Mouse (Mus musculus) midbrain, embryonic 14.5 days (tissue): ENCODE measurements around the gene Cd163l1. TPM values are rescaled to one million over a fixed set of nuclear protein-coding genes. Genes with fewer than 3 reads are reported as not detected.
A peak's percentile ranks its signal among the peaks of the same experiment; 100 is the strongest.

Experiments used
- ATAC-seq: fragments of 200-750 bp; cut with Nextera tagmentation; 2 replicates; pipeline ENCODE4 v1.8.0; 2017; ENCODE audit warnings: moderate number of reproducible peaks, moderate library complexity; ENCODE audit not compliant: low FRiP score, low TSS enrichment
- DNase-seq: peaks from one replicate; pipeline ENCODE4 v3.0.0-alpha.2; 2015
- H3K27ac ChIP-seq: fragments of 300-500 bp; sonication (generic); replicated peaks from 2 replicates; pipeline ENCODE4 v1.5.1; 2014; ENCODE audit warnings: mild to moderate bottlenecking, low read depth, low read length, moderate library complexity
- H3K27me3 ChIP-seq: fragments of 300-500 bp; sonication (generic); 2 replicates; pipeline ENCODE4 v1.6.1; 2014; ENCODE audit warnings: low read length, control low read depth, mixed read lengths; ENCODE audit not compliant: control insufficient read depth, insufficient read depth
- H3K36me3 ChIP-seq: fragments of 300-500 bp; sonication (generic); 2 replicates; pipeline ENCODE4 v1.6.1; 2014; ENCODE audit warnings: low read length, control low read depth; ENCODE audit not compliant: control insufficient read depth, insufficient read depth
- H3K4me1 ChIP-seq: fragments of 300-500 bp; sonication (generic); 2 replicates; pipeline ENCODE4 v1.6.1; 2014; ENCODE audit warnings: mild to moderate bottlenecking, antibody characterized with exemption, low read length, control low read depth; ENCODE audit not compliant: control insufficient read depth, insufficient read depth
- H3K4me2 ChIP-seq: fragments of 300-500 bp; sonication (generic); 2 replicates; pipeline ENCODE4 v1.6.1; 2014; ENCODE audit warnings: mild to moderate bottlenecking, low read length, moderate library complexity
- H3K4me3 ChIP-seq: fragments of 300-500 bp; sonication (generic); replicated peaks from 2 replicates; pipeline ENCODE4 v1.5.1; 2014; ENCODE audit warnings: low read depth, low read length
- H3K9ac ChIP-seq: fragments of 300-500 bp; sonication (generic); replicated peaks from 2 replicates; pipeline ENCODE4 v1.6.1; 2014; ENCODE audit warnings: mild to moderate bottlenecking, low read length, moderate library complexity
- H3K9me3 ChIP-seq: fragments of 300-500 bp; sonication (generic); 2 replicates; pipeline ENCODE4 v1.6.1; 2016; ENCODE audit warnings: low read length, control low read depth, mixed read lengths; ENCODE audit not compliant: control insufficient read depth
- WGBS: fragments of 180-500 bp; shearing (Covaris S2); extraction: QIAGEN DNeasy Blood & Tissue Kit; methylation state at CpG from one replicate; pipeline ENCODE4 v1.1.7; 2014; 5-methylcytosine and 5-hydroxymethylcytosine counted together
- polyA plus RNA-seq: library from polyadenylated mRNA; unstranded; fragments of >200 nt; fragmentation: Nextera tagmentation; extraction: Ambion mirVana; gene quantifications from 2 replicates; pipeline ENCODE4 v1.2.1, GENCODE M21; 2014

Cd163l1 gene
- polyA plus RNA-seq, 1 experiment from 2014 or later = not detected

- no peak overlapping the region for H3K9ac ChIP-seq
- H3K36me3 ChIP-seq = no peaks in the 10 kb centered on the region
- no peaks in the 10 kb centered on the region for H3K27me3 ChIP-seq
- H3K4me2 ChIP-seq = no peak overlapping the region
- DNase-seq = no peak
- H3K4me1 ChIP-seq = no peaks in the 10 kb centered on the region
- ATAC-seq = no peak
- 76% methylated on average over 7 of the region's 7 CpGs for WGBS
- no peaks in the 10 kb centered on the region for H3K9me3 ChIP-seq
- H3K27ac ChIP-seq = no peak overlapping the region
- H3K4me3 ChIP-seq = no peak overlapping the region
Measured at GRCm38 (mm10) chr7:140187721-140188390, 30.2 kb upstream of the Cd163l1 start.

DNA sequence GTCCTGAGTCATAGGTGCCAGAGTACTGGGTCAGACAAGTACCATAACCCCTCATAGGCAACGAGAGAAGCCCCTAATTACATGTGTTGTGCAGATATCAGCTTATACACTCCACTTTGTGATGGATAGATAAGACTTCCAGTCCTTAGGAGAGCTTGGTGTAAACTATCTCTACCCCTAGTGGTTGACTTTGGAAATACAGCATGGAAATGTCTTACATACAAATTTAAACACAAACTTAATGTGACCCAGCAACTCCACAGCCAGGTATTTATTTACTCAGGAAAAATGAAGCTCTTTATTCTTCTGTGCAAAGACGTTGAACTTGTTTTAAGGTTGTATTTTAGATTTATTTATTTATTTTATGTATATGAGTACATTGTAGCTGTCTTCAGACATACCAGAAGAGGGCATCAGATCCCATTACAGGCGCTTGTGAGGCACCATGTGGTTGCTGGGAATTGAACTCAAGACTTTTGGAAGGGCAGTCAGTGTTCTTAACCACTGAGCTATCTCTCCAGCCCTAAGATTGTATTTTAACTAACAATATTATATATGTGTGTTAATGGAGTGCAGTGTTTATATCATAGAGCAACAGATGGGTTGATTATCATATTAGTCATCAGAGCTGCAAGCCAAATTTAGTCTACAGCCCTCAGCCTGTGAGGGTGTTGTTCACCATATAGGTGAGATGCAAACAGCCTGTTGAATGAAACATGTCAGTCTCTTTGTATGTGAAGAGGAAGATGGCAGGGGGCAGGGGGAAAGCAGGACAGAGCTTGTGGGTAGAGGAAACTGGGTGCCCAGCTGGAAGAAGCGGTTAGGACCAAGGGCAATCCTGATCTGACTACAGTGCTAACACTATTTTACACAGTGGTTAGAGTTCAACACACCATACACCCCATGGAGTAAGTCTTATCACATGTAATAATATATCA is 29.4 kb upstream of the Cd163l1 start:
- DNase-seq = peak; percentile 75
- Histone ChIP-seq H3K27me3 (no peaks in the 10 kb centered on the region), H3K4me3 (no peak overlapping the region), H3K36me3 (no peaks in the 10 kb centered on the region), H3K9ac (no peak overlapping the region), H3K4me2 (no peak overlapping the region), H3K4me1 (no peaks in the 10 kb centered on the region), H3K27ac (no peak overlapping the region), H3K9me3 (no peaks in the 10 kb centered on the region)
- 68% methylated on average over 4 of the region's 4 CpGs for WGBS
- no peak for ATAC-seq

GRCm38 (mm10) chr7:140190435-140190834 is 27.6 kb upstream of the Cd163l1 start:
- 90% methylated on average over 1 of the region's 1 CpGs for WGBS
- H3K36me3 ChIP-seq = no peaks in the 10 kb centered on the region
- H3K4me3 ChIP-seq = no peak overlapping the region
- no peak overlapping the region for H3K27ac ChIP-seq
- H3K9ac ChIP-seq = no peak overlapping the region
- H3K4me2 ChIP-seq = no peak overlapping the region
- H3K27me3 ChIP-seq = no peaks in the 10 kb centered on the region
- no peak for DNase-seq
- H3K9me3 ChIP-seq = no peaks in the 10 kb centered on the region
- ATAC-seq = no peak
- no peaks in the 10 kb centered on the region for H3K4me1 ChIP-seq

DNA sequence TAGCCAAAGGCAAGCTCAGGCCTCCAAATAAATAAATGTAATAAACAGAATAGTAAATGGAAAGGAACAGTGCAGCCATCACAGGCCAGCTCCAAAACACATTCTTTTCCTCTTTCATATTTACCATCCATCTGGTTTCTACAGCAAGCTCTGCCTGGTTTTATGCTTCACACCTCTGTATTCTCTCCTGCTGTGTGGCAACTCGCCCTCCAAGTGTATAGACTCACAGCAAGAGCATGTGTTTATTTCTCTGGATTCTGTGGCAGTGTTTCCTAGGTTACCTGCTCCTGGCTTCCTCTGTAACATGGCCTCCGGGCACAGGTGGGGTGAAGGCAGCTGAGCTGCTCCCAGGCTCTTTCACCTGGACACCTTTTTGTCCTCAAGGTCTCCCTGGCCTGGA is 25.6 kb upstream of the Cd163l1 start:
- no peak overlapping the region for H3K9ac ChIP-seq
- WGBS = 54% methylated on average over 2 of the region's 2 CpGs
- H3K27me3 ChIP-seq = no peaks in the 10 kb centered on the region
- no peaks in the 10 kb centered on the region for H3K4me1 ChIP-seq
- ATAC-seq (no peak), DNase-seq (no peak)
- no peaks in the 10 kb centered on the region for H3K9me3 ChIP-seq
- H3K36me3 ChIP-seq = no peaks in the 10 kb centered on the region
- H3K4me2 ChIP-seq = no peak overlapping the region
- H3K4me3 ChIP-seq = no peak overlapping the region
- H3K27ac ChIP-seq = no peak overlapping the region

DNA sequence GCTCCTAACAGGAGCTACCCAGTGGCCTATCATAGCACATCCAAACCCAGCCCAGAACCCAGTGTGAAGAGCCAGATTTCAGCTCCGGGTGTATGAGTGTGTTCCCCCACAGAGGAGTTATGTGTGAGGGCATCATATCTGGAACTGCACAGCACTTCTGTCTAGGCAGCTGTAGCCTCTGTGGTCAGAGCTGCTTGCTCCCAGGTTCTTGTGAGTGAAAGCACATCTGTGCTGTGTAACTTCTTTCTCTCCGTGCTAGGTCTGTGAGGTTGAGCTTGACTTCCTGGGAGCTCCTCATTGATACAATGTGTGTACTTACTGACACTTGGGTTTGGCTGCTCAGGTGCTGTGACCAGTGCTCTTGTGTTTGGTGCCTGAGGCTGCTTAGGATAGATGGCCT is 25.2 kb upstream of the Cd163l1 start:
- no peaks in the 10 kb centered on the region for H3K4me1 ChIP-seq
- no peak overlapping the region for H3K4me3 ChIP-seq
- H3K4me2 ChIP-seq = no peak overlapping the region
- no peak overlapping the region for H3K9ac ChIP-seq
- H3K27me3 ChIP-seq = no peaks in the 10 kb centered on the region
- no peak for ATAC-seq
- no peak overlapping the region for H3K27ac ChIP-seq
- no peaks in the 10 kb centered on the region for H3K36me3 ChIP-seq
- 92% methylated on average over 2 of the region's 2 CpGs for WGBS
- H3K9me3 ChIP-seq = no peaks in the 10 kb centered on the region
- DNase-seq = no peak

GRCm38 (mm10) chr7:140194031-140194430 is 24.0 kb upstream of the Cd163l1 start:
- WGBS = 91% methylated on average over 4 of the region's 4 CpGs
- DNase-seq (no peak), ATAC-seq (no peak)
- no peak overlapping the region for H3K27ac ChIP-seq
- H3K4me2 ChIP-seq = no peak overlapping the region
- H3K4me1 ChIP-seq = no peaks in the 10 kb centered on the region
- no peaks in the 10 kb centered on the region for H3K27me3 ChIP-seq
- H3K9me3 ChIP-seq = no peaks in the 10 kb centered on the region
- H3K9ac ChIP-seq = no peak overlapping the region
- H3K36me3 ChIP-seq = no peaks in the 10 kb centered on the region
- H3K4me3 ChIP-seq = no peak overlapping the region

- Histone ChIP-seq H3K9me3 (no peaks in the 10 kb centered on the region), H3K4me3 (no peak overlapping the region), H3K27ac (no peak overlapping the region), H3K36me3 (no peaks in the 10 kb centered on the region), H3K4me2 (no peak overlapping the region), H3K9ac (no peak overlapping the region), H3K27me3 (no peaks in the 10 kb centered on the region), H3K4me1 (no peaks in the 10 kb centered on the region)
- ATAC-seq (no peak), DNase-seq (no peak)
- WGBS = 85% methylated on average over 8 of the region's 8 CpGs
Measured at GRCm38 (mm10) chr7:140196002-140196401, 22.1 kb upstream of the Cd163l1 start.

DNA sequence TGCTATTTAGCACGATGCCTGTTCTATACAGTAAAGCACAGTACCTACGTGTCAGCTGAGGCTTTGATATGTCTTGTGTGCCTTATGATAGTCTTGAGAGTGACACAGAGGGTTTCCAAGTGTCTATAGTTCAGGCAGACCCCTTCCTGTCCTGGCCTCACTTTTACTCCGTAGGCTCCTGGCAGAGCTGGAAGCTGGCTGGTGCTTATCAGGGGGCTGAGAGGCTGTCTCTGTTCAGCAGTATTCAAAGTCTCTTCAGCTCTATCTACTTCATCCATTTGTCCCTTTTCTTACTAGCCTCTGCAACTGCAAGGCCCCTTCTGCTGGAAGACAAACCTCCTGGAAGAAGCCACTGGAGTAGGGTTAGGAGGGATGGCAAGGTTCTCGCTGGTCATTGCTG is 17.0 kb upstream of the Cd163l1 start:
- no peak overlapping the region for H3K9ac ChIP-seq
- no peaks in the 10 kb centered on the region for H3K36me3 ChIP-seq
- no peak overlapping the region for H3K4me2 ChIP-seq
- H3K27ac ChIP-seq = no peak overlapping the region
- 88% methylated on average over 4 of the region's 4 CpGs for WGBS
- no peak for ATAC-seq
- H3K4me1 ChIP-seq = no peaks in the 10 kb centered on the region
- H3K9me3 ChIP-seq = no peaks in the 10 kb centered on the region
- H3K4me3 ChIP-seq = no peak overlapping the region
- H3K27me3 ChIP-seq = no peaks in the 10 kb centered on the region
- no peak for DNase-seq

- no peaks in the 10 kb centered on the region for H3K4me1 ChIP-seq
- no peak for ATAC-seq
- no peak within 1 kb of the TSS for H3K9ac ChIP-seq
- no peak within 1 kb of the TSS for H3K4me2 ChIP-seq
- no peaks in the 10 kb centered on the region for H3K27me3 ChIP-seq
- H3K9me3 ChIP-seq = no peaks in the 10 kb centered on the region
- H3K36me3 ChIP-seq = no peaks in the 10 kb centered on the region
- no peak for DNase-seq
- H3K4me3 ChIP-seq = no peak within 1 kb of the TSS
- no peak within 1 kb of the TSS for H3K27ac ChIP-seq
Measured at GRCm38 (mm10) chr7:140205864-140206263, 12.2 kb upstream of the Cd163l1 start, which contains the start of gene Olfr524. TSS of gene Olfr524 (minus strand) at chr7:140205964.
